Mouse (Mus musculus) embryonic facial prominence, embryonic 14.5 days (tissue): ENCODE data around the gene Robo1. TPM values are rescaled to one million over a fixed set of nuclear protein-coding genes. Genes with fewer than 3 reads are reported as not detected.

Source experiments
- ATAC-seq: fragments of 200-750 bp; cut with Nextera tagmentation; 2 replicates; pipeline ENCODE4 v1.8.0; 2017; ENCODE audit warnings: low read depth, moderate number of reproducible peaks, moderate TSS enrichment
- DNase-seq: peaks from one replicate; pipeline ENCODE4 v3.0.0-alpha.2; 2015; ENCODE audit warnings: low spot score
- H3K27ac ChIP-seq: fragments of 300-500 bp; sonication (generic); replicated peaks from 2 replicates; pipeline ENCODE4 v1.5.1; 2014; ENCODE audit warnings: low read depth, mild to moderate bottlenecking, low read length, moderate library complexity
- H3K27me3 ChIP-seq: fragments of 300-500 bp; sonication (generic); replicated peaks from 2 replicates; pipeline ENCODE4 v1.6.1; 2014; ENCODE audit warnings: low read length; ENCODE audit not compliant: control insufficient read depth, insufficient read depth
- H3K36me3 ChIP-seq: fragments of 300-500 bp; sonication (generic); 2 replicates; pipeline ENCODE4 v1.6.1; 2014; ENCODE audit warnings: low read length, mixed read lengths; ENCODE audit not compliant: control insufficient read depth, insufficient read depth
- H3K4me1 ChIP-seq: fragments of 300-500 bp; sonication (generic); 2 replicates; pipeline ENCODE4 v1.6.1; 2014; ENCODE audit warnings: antibody characterized with exemption, low read length; ENCODE audit not compliant: control insufficient read depth, insufficient read depth
- H3K4me2 ChIP-seq: fragments of 300-500 bp; sonication (generic); 2 replicates; pipeline ENCODE4 v1.6.1; 2014; ENCODE audit warnings: low read depth, mild to moderate bottlenecking, low read length, moderate library complexity, mixed read lengths
- H3K4me3 ChIP-seq: fragments of 300-500 bp; sonication (generic); 2 replicates; pipeline ENCODE4 v1.5.1; 2014; ENCODE audit warnings: low read depth, mild to moderate bottlenecking, low read length
- H3K9ac ChIP-seq: fragments of 300-500 bp; sonication (generic); 2 replicates; pipeline ENCODE4 v1.6.1; 2014; ENCODE audit warnings: low read depth, mild to moderate bottlenecking, low read length, moderate library complexity, mixed read lengths
- H3K9me3 ChIP-seq: fragments of 300-500 bp; sonication (generic); 2 replicates; pipeline ENCODE4 v1.6.1; 2016; ENCODE audit warnings: low read length; ENCODE audit not compliant: control insufficient read depth
- WGBS: fragments of 180-500 bp; shearing (Covaris S2); extraction: QIAGEN DNeasy Blood & Tissue Kit; methylation state at CpG from one replicate; pipeline ENCODE4 v1.1.7; 2014; 5-methylcytosine and 5-hydroxymethylcytosine counted together
- polyA plus RNA-seq: library from polyadenylated mRNA; unstranded; fragments of >200 nt; fragmentation: Nextera tagmentation; extraction: Ambion mirVana; gene quantifications from 2 replicates; pipeline ENCODE4 v1.2.1, GENCODE M21; 2014

Robo1 gene
- polyA plus RNA-seq, 1 experiment from 2014 or later: 32.6 TPM

- WGBS: under 1% methylated on average over 12 of the region's 12 CpGs
- peak overlapping the region; percentile 98 for H3K27ac ChIP-seq
- peak overlapping the region; percentile 61 for H3K4me3 ChIP-seq
- peak; percentile 55 for DNase-seq
- H3K4me2 ChIP-seq: peak overlapping the region; percentile 58
- no peaks in the 10 kb centered on the region for H3K27me3 ChIP-seq
- H3K9me3 ChIP-seq: no peaks in the 10 kb centered on the region
- H3K36me3 ChIP-seq: no peaks in the 10 kb centered on the region
- H3K4me1 ChIP-seq: peaks cover 14% of the 10 kb centered on the region
- ATAC-seq: no peak
- H3K9ac ChIP-seq: peak overlapping the region; percentile 78
Observed at GRCm38 (mm10) chr16:72664233-72664613, 356.1 kb downstream of the Robo1 start.

GRCm38 (mm10) chr16:72664806-72665205 lies 356.7 kb downstream of the Robo1 start:
- ATAC-seq (no peak), DNase-seq (peak; percentile 51)
- H3K4me1 ChIP-seq: peaks cover 14% of the 10 kb centered on the region
- peak overlapping the region; percentile 98 for H3K27ac ChIP-seq
- peak overlapping the region; percentile 58 for H3K4me2 ChIP-seq
- peak overlapping the region; percentile 61 for H3K4me3 ChIP-seq
- H3K27me3 ChIP-seq: no peaks in the 10 kb centered on the region
- H3K36me3 ChIP-seq: no peaks in the 10 kb centered on the region
- peak overlapping the region; percentile 78 for H3K9ac ChIP-seq
- no peaks in the 10 kb centered on the region for H3K9me3 ChIP-seq
- 8% methylated on average over 4 of the region's 4 CpGs for WGBS

GRCm38 (mm10) chr16:72665454-72665853 lies 357.3 kb downstream of the Robo1 start:
- DNase-seq (no peak), ATAC-seq (no peak)
- Histone ChIP-seq H3K4me2 (peak overlapping the region; percentile 58), H3K9ac (peak overlapping the region; percentile 34), H3K36me3 (no peaks in the 10 kb centered on the region), H3K27ac (no peak overlapping the region), H3K9me3 (no peaks in the 10 kb centered on the region), H3K4me1 (peaks cover 20% of the 10 kb centered on the region), H3K4me3 (peak overlapping the region; percentile 61), H3K27me3 (no peaks in the 10 kb centered on the region)
- WGBS: 31% methylated on average over 5 of the region's 5 CpGs

GRCm38 (mm10) chr16:72670240-72671038 lies 362.3 kb downstream of the Robo1 start:
- no peak overlapping the region for H3K27ac ChIP-seq
- H3K36me3 ChIP-seq: no peaks in the 10 kb centered on the region
- peaks cover 22% of the 10 kb centered on the region for H3K4me1 ChIP-seq
- no peak overlapping the region for H3K4me3 ChIP-seq
- H3K9me3 ChIP-seq: no peaks in the 10 kb centered on the region
- H3K9ac ChIP-seq: no peak overlapping the region
- no peaks in the 10 kb centered on the region for H3K27me3 ChIP-seq
- 35% methylated on average over 6 of the region's 6 CpGs for WGBS
- peak; percentile 48 for DNase-seq
- no peak overlapping the region for H3K4me2 ChIP-seq
- peak; percentile 51; the same call in 1 of the 2 replicates for ATAC-seq

GRCm38 (mm10) chr16:72677234-72677633 lies 369.1 kb downstream of the Robo1 start:
- H3K9ac ChIP-seq: no peak overlapping the region
- DNase-seq (no peak), ATAC-seq (no peak)
- no peaks in the 10 kb centered on the region for H3K9me3 ChIP-seq
- no peaks in the 10 kb centered on the region; the same call in 1 of the 2 replicates for H3K36me3 ChIP-seq
- H3K27ac ChIP-seq: no peak overlapping the region
- peaks cover 17% of the 10 kb centered on the region; the same call in 1 of the 2 replicates for H3K4me1 ChIP-seq
- WGBS: 73% methylated on average over 5 of the region's 5 CpGs
- H3K4me3 ChIP-seq: no peak overlapping the region
- H3K27me3 ChIP-seq: no peaks in the 10 kb centered on the region
- H3K4me2 ChIP-seq: no peak overlapping the region

- Histone ChIP-seq H3K9me3 (no peaks in the 10 kb centered on the region), H3K4me1 (peaks cover 17% of the 10 kb centered on the region; the same call in 1 of the 2 replicates), H3K27ac (no peak overlapping the region), H3K4me2 (0 out of 2 replicates have a peak overlapping the region, but pooled peaks have one; percentile 4), H3K27me3 (no peaks in the 10 kb centered on the region), H3K4me3 (no peak overlapping the region), H3K36me3 (no peaks in the 10 kb centered on the region; the same call in 1 of the 2 replicates), H3K9ac (no peak overlapping the region)
- WGBS: 26% methylated on average over 13 of the region's 13 CpGs
- ATAC-seq (peak; percentile 45; the same call in 1 of the 2 replicates), DNase-seq (no peak)
Observed at GRCm38 (mm10) chr16:72678450-72678849, 370.3 kb downstream of the Robo1 start.

- Histone ChIP-seq H3K27ac (no peak overlapping the region), H3K4me2 (0 out of 2 replicates have a peak overlapping the region, but pooled peaks have one; percentile 4), H3K36me3 (no peaks in the 10 kb centered on the region; the same call in 1 of the 2 replicates), H3K9ac (no peak overlapping the region), H3K4me1 (peaks cover 17% of the 10 kb centered on the region; the same call in 1 of the 2 replicates), H3K27me3 (no peaks in the 10 kb centered on the region), H3K9me3 (no peaks in the 10 kb centered on the region), H3K4me3 (no peak overlapping the region)
- no peak for DNase-seq
- peak; percentile 53; the same call in 1 of the 2 replicates for ATAC-seq
- WGBS: 71% methylated on average over 11 of the region's 11 CpGs
Observed at GRCm38 (mm10) chr16:72678947-72679558, 370.9 kb downstream of the Robo1 start.

- Histone ChIP-seq H3K4me3 (no peak overlapping the region), H3K4me1 (peaks cover 25% of the 10 kb centered on the region), H3K4me2 (no peak overlapping the region), H3K27ac (no peak overlapping the region), H3K9ac (no peak overlapping the region), H3K27me3 (no peaks in the 10 kb centered on the region), H3K9me3 (no peaks in the 10 kb centered on the region), H3K36me3 (no peaks in the 10 kb centered on the region)
- DNase-seq (no peak), ATAC-seq (no peak)
- 51% methylated on average over 6 of the region's 6 CpGs for WGBS
Observed at GRCm38 (mm10) chr16:72685604-72686479, 377.7 kb downstream of the Robo1 start.
